Mouse (Mus musculus): ENCODE measurements around the gene Sash1.

DNA sequence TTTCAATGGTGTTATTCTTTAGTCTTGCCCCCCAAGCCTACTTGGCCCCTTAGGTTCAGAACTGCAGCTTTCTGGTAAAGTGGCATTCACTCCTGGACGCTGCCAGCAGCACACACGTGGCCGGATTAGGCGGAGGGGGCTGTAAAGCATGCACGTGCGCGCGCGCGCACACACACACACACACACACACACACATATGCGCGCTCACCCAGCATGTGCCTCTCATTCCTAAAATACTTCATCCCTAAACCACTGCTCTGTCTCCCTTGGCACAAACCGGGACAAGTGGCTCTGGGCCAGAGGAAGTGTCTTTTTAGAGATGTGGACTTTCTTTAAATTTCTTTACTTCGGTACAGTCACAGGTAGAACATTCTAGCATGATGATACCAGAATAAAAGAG is 72.6 kb downstream of the Sash1 start:
- TF ChIP-seq GATA1 (IDR thresholded peaks at IDR 0.05; ENCODE audit: low read length) (no peak), TAL1 (IDR thresholded peaks at IDR 0.05; ENCODE audit: low read length) (no peak)
